Mouse (Mus musculus) cortical plate, adult 2 months (tissue): ENCODE results near the gene Elf2.

Experiments used
- CTCF ChIP-seq: fragments of 200-500 bp; IDR thresholded peaks from 2 replicates; pipeline ENCODE4 v1.5.1; 2011; ENCODE audit warnings: mild to moderate bottlenecking, control low read depth, low read length; ENCODE audit not compliant: insufficient read depth; ENCODE audit errors: extremely low read depth
- POLR2A ChIP-seq: fragments of 200-500 bp; IDR thresholded peaks from 2 replicates; pipeline ENCODE4 v1.6.1; 2011; ENCODE audit warnings: mild to moderate bottlenecking, low read length, control low read depth; ENCODE audit not compliant: insufficient read depth; ENCODE audit errors: extremely low read depth

GRCm38 (mm10) chr3:51262942-51263341 lies 77.5 kb downstream of the Elf2 start:
- no peak for TF ChIP-seq CTCF
- no peak for TF ChIP-seq POLR2A
